Mouse (Mus musculus) liver, embryonic 13.5 days (tissue): ENCODE measurements at regions not wholly inside any gene's neighbourhood (a gene's known extent, or its start where the extent isn't known, plus 50 kb on each side); places are given as distances from the start of the nearest gene placed in this dataset.

Experiments used
- ATAC-seq: fragments of 200-750 bp; cut with Nextera tagmentation; 2 replicates; pipeline ENCODE4 v1.8.0; 2017; ENCODE audit warnings: low read depth, mild to moderate bottlenecking, moderate number of reproducible peaks, moderate library complexity
- DNase-seq: peaks from one replicate; pipeline ENCODE4 v3.0.0; 2022
- H3K27ac ChIP-seq: fragments of 300-500 bp; sonication (generic); 2 replicates; pipeline ENCODE4 v1.5.1; 2015; ENCODE audit warnings: moderate library complexity, mild to moderate bottlenecking, inconsistent platforms
- H3K27me3 ChIP-seq: fragments of 300-500 bp; sonication (generic); 2 replicates; pipeline ENCODE4 v1.6.1; 2015; ENCODE audit warnings: mild to moderate bottlenecking, inconsistent platforms
- H3K36me3 ChIP-seq: fragments of 300-500 bp; sonication (generic); 2 replicates; pipeline ENCODE4 v1.6.1; 2015; ENCODE audit warnings: mild to moderate bottlenecking, inconsistent platforms
- H3K4me1 ChIP-seq: fragments of 300-500 bp; sonication (generic); replicated peaks from 2 replicates; pipeline ENCODE4 v1.6.1; 2015; ENCODE audit warnings: inconsistent platforms
- H3K4me2 ChIP-seq: fragments of 300-500 bp; sonication (generic); 2 replicates; pipeline ENCODE4 v1.6.1; 2015; ENCODE audit warnings: inconsistent platforms, mild to moderate bottlenecking, moderate library complexity
- H3K4me3 ChIP-seq: fragments of 300-500 bp; sonication (generic); replicated peaks from 2 replicates; pipeline ENCODE4 v1.5.1; 2015; ENCODE audit warnings: mild to moderate bottlenecking, inconsistent platforms
- H3K9ac ChIP-seq: fragments of 300-500 bp; sonication (generic); 2 replicates; pipeline ENCODE4 v1.6.1; 2015; ENCODE audit warnings: mild to moderate bottlenecking, inconsistent platforms
- H3K9me3 ChIP-seq: fragments of 300-500 bp; sonication (generic); replicated peaks from 2 replicates; pipeline ENCODE4 v1.6.1; 2016; ENCODE audit warnings: inconsistent platforms
- WGBS: fragments of 180-500 bp; shearing (Covaris S2); methylation state at CpG from one replicate; pipeline ENCODE4 v1.1.7; 2015; ENCODE audit not compliant: insufficient replicate concordance; 5-methylcytosine and 5-hydroxymethylcytosine counted together

DNA sequence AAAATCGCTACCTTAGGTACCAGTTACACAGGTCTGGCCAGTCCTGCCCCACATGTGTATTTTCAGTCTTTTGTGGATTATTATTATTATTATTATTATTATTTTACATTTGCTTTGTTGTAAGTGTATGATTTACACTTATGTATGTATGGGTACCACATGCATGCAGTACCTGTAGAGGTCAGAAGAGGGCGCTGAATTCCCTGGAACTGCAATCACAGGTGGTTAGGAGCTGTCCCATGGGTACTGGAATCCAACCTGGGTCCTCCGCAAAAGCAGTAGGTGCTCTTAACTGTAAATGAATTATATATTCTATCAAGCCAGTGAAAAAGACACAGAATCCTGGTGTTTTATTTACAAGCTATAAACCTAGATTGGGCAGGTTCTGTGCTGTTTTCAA, 131.4 kb upstream of the Psmd7 start:
- Histone ChIP-seq H3K9ac (no peak overlapping the region), H3K36me3 (no peaks in the 10 kb centered on the region), H3K4me3 (no peak overlapping the region), H3K27ac (no peak overlapping the region), H3K9me3 (no peaks in the 10 kb centered on the region), H3K27me3 (no peaks in the 10 kb centered on the region), H3K4me2 (no peak overlapping the region), H3K4me1 (no peaks in the 10 kb centered on the region)
- DNase-seq, result no peak
- no peak for ATAC-seq
- WGBS, result 51% methylated on average over 3 of the region's 3 CpGs

DNA sequence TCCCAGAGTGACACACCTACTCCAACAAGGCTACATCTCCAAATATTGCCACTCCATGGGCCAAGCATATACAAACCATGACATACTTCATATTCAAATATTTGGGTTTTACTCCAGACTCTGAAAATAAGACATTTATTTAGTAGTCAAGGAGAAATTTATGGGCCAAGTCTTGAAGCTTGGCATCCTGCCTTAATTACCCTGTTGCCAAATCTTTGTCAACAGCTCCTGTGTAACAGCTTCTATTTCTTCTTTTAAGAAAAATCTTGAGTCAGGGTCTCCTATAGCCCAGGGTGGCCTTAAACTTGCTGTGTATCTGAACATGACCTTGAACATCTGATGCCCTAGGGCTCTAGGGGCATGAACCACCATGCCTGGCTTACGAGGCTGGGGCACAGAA, 138.5 kb upstream of the Psmd7 start:
- ATAC-seq, result no peak

DNA sequence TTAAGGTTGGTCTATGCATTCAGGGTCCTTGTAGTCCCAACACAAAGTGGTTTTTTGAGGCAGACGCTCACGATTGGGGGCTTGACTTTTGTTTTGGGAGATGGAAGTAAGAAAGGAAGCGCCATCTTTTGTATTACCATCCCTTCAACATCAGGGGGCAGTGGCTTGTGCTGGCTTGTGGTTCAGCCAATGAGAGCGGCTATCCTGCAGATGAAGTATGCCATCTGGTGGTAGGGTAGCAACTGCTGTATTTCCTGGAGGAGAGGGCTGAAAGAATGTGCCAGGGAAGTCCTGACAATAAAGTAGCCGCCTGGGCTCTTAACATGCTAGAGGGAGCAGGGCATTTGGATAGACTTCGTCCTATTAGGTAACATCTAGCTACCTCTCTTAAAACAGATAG, 139.0 kb upstream of the Psmd7 start:
- 72% methylated on average over 6 of the region's 6 CpGs for WGBS
- Histone ChIP-seq H3K9ac (no peak overlapping the region), H3K4me1 (no peaks in the 10 kb centered on the region), H3K4me2 (no peak overlapping the region), H3K27ac (no peak overlapping the region), H3K9me3 (no peaks in the 10 kb centered on the region), H3K36me3 (no peaks in the 10 kb centered on the region), H3K27me3 (no peaks in the 10 kb centered on the region), H3K4me3 (no peak overlapping the region)
- ATAC-seq (no peak), DNase-seq (no peak)

More for the DNA sequence above, 138.5 kb upstream of the Psmd7 start:
- no peak overlapping the region for H3K9ac ChIP-seq
- H3K4me2 ChIP-seq, result no peak overlapping the region
- no peak for DNase-seq
- no peaks in the 10 kb centered on the region for H3K36me3 ChIP-seq
- 67% methylated on average over 1 of the region's 1 CpGs for WGBS
- no peak overlapping the region for H3K27ac ChIP-seq
- H3K27me3 ChIP-seq, result no peaks in the 10 kb centered on the region
- no peaks in the 10 kb centered on the region for H3K9me3 ChIP-seq
- H3K4me3 ChIP-seq, result no peak overlapping the region
- no peaks in the 10 kb centered on the region for H3K4me1 ChIP-seq

DNA sequence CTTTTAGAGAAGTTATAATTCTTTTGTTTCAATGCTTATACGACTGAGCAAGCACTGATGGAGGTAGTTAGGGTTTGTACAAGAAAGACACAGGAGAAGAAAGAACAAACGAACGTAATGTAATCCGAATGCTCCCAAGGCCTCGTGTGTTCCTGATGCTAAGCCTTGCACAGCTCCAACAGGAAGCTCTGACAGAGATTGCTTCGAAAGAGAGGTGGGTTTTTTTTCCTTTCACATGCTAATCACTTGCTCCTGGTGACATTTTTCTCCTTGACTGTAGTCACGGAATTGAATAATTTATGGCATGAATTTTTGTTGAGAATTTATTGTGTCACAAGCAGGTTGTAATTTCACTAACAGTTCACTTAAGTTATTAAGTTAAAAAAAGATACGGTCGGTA, 150.8 kb upstream of the Psmd7 start:
- Histone ChIP-seq H3K36me3 (no peaks in the 10 kb centered on the region), H3K4me2 (no peak overlapping the region), H3K4me1 (no peaks in the 10 kb centered on the region), H3K27me3 (no peaks in the 10 kb centered on the region), H3K9me3 (0 out of 2 replicates have a peak, but pooled peaks cover 6% of the 10 kb centered on the region), H3K4me3 (no peak overlapping the region), H3K27ac (no peak overlapping the region), H3K9ac (no peak overlapping the region)
- no peak for DNase-seq
- no peak for ATAC-seq
- 65% methylated on average over 9 of the region's 9 CpGs for WGBS

DNA sequence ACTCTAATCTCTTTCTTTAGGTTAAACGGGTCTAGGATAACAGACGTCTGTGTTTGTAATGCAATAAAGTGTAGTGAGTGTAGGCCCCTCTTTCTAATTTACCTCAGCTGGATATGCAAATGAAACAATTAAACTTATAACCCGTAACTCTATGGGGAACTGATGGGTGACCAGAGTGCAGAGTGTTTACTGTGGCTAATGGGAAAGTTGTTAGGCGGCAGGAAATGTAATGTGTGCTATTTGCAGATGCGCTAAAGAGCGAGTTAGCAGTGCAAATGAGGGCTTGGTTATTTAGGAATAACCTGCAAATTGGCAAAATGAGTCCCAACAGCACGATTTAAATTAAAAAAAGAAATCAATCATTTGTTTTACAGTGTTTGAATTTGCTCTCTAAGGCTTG, 168.8 kb upstream of the Psmd7 start:
- DNase-seq (no peak), ATAC-seq (no peak)
- Histone ChIP-seq H3K4me3 (no peak overlapping the region), H3K36me3 (no peaks in the 10 kb centered on the region), H3K4me1 (no peaks in the 10 kb centered on the region), H3K9me3 (no peaks in the 10 kb centered on the region), H3K4me2 (no peak overlapping the region), H3K9ac (no peak overlapping the region), H3K27me3 (no peaks in the 10 kb centered on the region), H3K27ac (no peak overlapping the region)
- 58% methylated on average over 7 of the region's 7 CpGs for WGBS

DNA sequence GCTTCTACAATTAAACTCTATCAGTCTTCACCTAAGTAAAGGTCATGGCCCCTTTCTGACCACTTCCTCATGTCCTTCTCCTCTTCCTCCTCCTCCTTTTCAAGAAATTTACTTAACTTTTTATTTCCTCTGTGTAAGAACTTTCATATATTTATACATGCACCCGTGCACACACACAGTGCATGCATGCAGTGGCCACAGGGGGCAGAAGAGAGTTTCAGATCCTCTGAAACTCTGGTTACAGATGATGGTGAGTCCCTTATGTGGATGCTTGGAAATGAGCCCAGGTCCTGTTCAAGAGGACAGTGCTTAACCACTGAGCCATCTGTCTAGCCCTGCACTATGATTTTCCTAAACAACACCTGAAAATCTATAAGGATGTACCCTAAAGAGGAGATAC, 170.4 kb upstream of the Psmd7 start:
- Histone ChIP-seq H3K27ac (no peak overlapping the region), H3K4me2 (no peak overlapping the region), H3K36me3 (no peaks in the 10 kb centered on the region), H3K9me3 (no peaks in the 10 kb centered on the region), H3K4me3 (no peak overlapping the region), H3K4me1 (no peaks in the 10 kb centered on the region), H3K27me3 (no peaks in the 10 kb centered on the region), H3K9ac (no peak overlapping the region)
- no peak for ATAC-seq
- WGBS, result 57% methylated on average over 1 of the region's 1 CpGs
- no peak for DNase-seq

DNA sequence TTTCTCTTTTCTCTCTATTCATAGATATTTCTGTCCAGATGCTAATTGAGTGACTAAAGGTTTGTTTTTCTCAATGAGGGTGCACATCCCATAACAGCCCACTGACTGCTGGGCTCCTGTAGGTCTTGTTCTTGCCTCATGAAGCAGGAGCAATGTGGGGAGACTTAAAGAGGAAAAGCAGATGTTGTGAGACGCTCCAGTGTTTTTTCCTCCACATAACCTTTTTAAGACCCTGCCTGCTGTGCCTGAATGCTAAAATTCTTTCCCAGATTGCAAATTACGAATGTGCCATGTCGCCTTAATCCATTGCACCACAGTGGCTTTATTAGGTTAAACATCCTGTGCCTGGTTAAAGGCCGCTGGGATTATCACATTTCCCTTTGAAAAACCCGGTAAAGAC, 165.5 kb upstream of the Zfhx3 start:
- no peaks in the 10 kb centered on the region for H3K27me3 ChIP-seq
- DNase-seq (no peak), ATAC-seq (no peak)
- no peak overlapping the region for H3K4me3 ChIP-seq
- H3K4me1 ChIP-seq, result no peaks in the 10 kb centered on the region
- no peak overlapping the region for H3K4me2 ChIP-seq
- WGBS, result 15% methylated on average over 5 of the region's 5 CpGs
- H3K9ac ChIP-seq, result no peak overlapping the region
- no peaks in the 10 kb centered on the region for H3K36me3 ChIP-seq
- H3K27ac ChIP-seq, result no peak overlapping the region
- no peaks in the 10 kb centered on the region for H3K9me3 ChIP-seq

DNA sequence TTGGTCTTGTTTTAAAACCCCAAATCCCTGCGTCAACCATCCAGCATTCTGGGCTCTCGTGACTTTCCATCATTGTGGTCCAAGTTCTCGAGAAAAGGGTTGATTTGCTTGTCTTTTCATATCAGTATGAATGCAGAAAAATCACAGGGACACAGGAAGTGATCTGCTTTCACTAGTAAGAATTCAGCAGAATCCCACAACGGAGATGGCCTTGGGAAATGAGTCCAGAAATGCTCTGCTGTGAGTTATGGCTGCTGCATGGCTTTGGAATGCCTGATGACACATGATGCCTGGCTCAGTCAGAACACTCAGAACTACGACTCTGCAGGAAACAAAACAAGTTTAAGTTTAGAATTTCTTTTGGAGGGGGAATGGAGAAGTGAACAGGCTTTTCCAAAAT, 156.7 kb upstream of the Zfhx3 start:
- H3K9ac ChIP-seq, result no peak overlapping the region
- WGBS, result 44% methylated on average over 5 of the region's 5 CpGs
- ATAC-seq (no peak), DNase-seq (no peak)
- no peaks in the 10 kb centered on the region for H3K27me3 ChIP-seq
- no peak overlapping the region for H3K4me2 ChIP-seq
- H3K4me1 ChIP-seq, result no peaks in the 10 kb centered on the region
- H3K4me3 ChIP-seq, result no peak overlapping the region
- H3K36me3 ChIP-seq, result no peaks in the 10 kb centered on the region
- H3K9me3 ChIP-seq, result no peaks in the 10 kb centered on the region
- H3K27ac ChIP-seq, result no peak overlapping the region

DNA sequence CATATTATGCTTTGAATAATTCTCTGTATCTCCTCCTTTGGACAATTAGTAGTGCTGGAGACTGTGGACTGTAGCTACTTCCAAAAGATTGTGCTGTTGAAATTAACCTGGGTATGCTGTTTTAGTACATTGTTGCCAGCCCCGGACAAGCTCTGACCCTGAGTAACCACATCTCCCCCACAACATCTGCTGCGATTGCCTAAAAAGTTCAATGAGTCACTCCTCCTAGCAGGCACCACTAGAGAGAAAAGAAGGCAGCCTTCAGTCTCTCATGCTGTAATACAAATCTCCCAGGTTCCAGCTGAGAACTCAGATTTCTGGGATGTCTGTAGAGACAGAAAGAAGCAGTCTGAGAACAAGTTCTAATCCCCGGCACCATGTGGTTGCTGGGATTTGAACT, 150.2 kb upstream of the Zfhx3 start:
- ATAC-seq, result no peak
- H3K4me3 ChIP-seq, result no peak overlapping the region
- H3K9me3 ChIP-seq, result no peaks in the 10 kb centered on the region
- no peaks in the 10 kb centered on the region for H3K27me3 ChIP-seq
- H3K36me3 ChIP-seq, result no peaks in the 10 kb centered on the region
- no peak overlapping the region for H3K27ac ChIP-seq
- no peak overlapping the region for H3K4me2 ChIP-seq
- no peak for DNase-seq
- no peak overlapping the region for H3K9ac ChIP-seq
- WGBS, result 79% methylated on average over 3 of the region's 3 CpGs
- no peaks in the 10 kb centered on the region for H3K4me1 ChIP-seq

DNA sequence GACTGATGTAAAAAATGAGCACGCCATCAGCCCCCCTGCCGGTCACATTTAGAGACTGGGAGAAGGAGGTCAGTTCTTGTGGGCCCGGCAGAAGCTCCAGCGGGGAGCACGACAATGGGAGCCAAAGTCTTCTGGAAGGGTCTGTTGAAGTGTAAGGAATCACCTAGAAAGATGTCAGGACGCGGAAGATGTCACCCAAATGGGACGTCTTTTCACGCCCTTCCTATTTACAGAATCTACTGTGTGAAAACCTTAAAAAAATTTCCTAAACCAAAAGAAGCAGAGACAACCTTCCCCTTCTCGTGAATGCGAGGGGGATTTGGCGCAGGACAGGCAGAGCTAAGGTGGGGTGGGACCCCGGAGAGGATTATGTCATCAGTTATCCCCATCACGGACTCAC, 127.5 kb upstream of the Zfhx3 start:
- Histone ChIP-seq H3K36me3 (no peaks in the 10 kb centered on the region), H3K27me3 (no peaks in the 10 kb centered on the region), H3K9me3 (no peaks in the 10 kb centered on the region), H3K4me1 (no peaks in the 10 kb centered on the region), H3K27ac (no peak overlapping the region), H3K4me2 (no peak overlapping the region), H3K9ac (no peak overlapping the region), H3K4me3 (no peak overlapping the region)
- DNase-seq (no peak), ATAC-seq (no peak)
- WGBS, result 67% methylated on average over 14 of the region's 14 CpGs

DNA sequence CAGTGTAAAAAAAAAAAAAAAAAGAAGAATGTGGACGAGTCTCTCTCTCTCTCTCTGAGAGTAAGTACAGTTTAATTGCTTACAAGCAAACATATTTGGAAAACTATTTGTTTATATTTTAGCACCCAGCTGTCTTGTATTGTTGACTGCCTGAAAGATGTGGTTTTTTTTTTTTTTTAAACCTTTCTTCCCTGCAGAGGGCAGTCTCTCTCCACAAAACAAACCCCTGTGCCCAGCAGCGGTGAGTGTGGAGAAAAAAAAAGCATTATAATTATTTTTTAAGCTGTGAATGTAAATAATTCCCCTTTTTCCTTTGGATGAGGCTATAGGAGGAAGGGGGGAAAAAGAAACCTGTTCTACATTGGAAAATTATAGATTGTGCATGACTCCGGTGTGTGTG, 126.7 kb upstream of the Zfhx3 start:
- 37% methylated on average over 3 of the region's 3 CpGs for WGBS
- H3K4me3 ChIP-seq, result no peak overlapping the region
- H3K9ac ChIP-seq, result no peak overlapping the region
- H3K9me3 ChIP-seq, result no peaks in the 10 kb centered on the region
- H3K4me2 ChIP-seq, result no peak overlapping the region
- no peaks in the 10 kb centered on the region for H3K27me3 ChIP-seq
- no peaks in the 10 kb centered on the region for H3K36me3 ChIP-seq
- no peak for DNase-seq
- H3K4me1 ChIP-seq, result no peaks in the 10 kb centered on the region
- no peak overlapping the region for H3K27ac ChIP-seq
- ATAC-seq, result no peak

DNA sequence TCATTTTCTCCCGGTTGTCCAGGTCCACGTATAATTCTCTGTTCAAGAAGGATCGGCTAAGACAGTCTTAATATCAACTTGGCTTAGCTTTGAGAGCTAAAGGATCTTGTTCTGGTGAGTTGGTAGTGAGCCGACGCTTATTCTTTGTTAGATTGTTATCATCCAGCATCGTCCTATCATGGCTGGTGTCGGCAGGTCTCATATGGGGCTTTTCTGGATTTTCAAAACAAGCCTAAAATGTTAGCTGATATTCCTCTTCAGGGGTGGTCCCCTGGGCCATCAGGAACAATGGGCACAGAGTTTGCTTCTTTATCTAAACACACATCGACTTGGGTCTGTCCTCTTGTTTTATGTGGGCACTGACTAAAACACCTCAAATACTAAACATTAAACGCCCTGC, 124.6 kb upstream of the Zfhx3 start:
- no peaks in the 10 kb centered on the region for H3K36me3 ChIP-seq

More for the DNA sequence above, 124.6 kb upstream of the Zfhx3 start:
- Histone ChIP-seq H3K27me3 (no peaks in the 10 kb centered on the region), H3K27ac (no peak overlapping the region), H3K4me3 (no peak overlapping the region), H3K9me3 (no peaks in the 10 kb centered on the region), H3K4me1 (no peaks in the 10 kb centered on the region), H3K9ac (no peak overlapping the region), H3K4me2 (no peak overlapping the region)
- DNase-seq (no peak), ATAC-seq (no peak)
- WGBS, result 70% methylated on average over 9 of the region's 9 CpGs
